Mouse (Mus musculus) liver, postnatal 0 days (tissue): ENCODE data around the gene Fhit.

Experiments
- CTCF ChIP-seq: sonication (generic); IDR thresholded peaks from 2 replicates; pipeline ENCODE4 v1.5.1; 2016; ENCODE audit warnings: antibody characterized with exemption, low read depth
- EP300 ChIP-seq: IDR thresholded peaks from 2 replicates; pipeline ENCODE4 v1.6.1; 2016; ENCODE audit warnings: antibody characterized with exemption, low read depth, mild to moderate bottlenecking

- TF ChIP-seq EP300: no peak
- no peak for TF ChIP-seq CTCF
These were observed 1123.8 kb downstream of the Fhit start for GRCm38 (mm10) chr14:10038021-10038420.
